Mouse (Mus musculus) left cerebral cortex, postnatal 25 days (tissue): ENCODE results near the gene Ttc7. TPM values are rescaled to one million over a fixed set of nuclear protein-coding genes. Genes with fewer than 3 reads are reported as not detected.
"Not testable (repeated sequence)": the region's sequence is repeated elsewhere in the genome, so short reads cannot be mapped to it uniquely, and the experiment has no call there.

Experiments used
- DNase-seq, 2 experiments: peaks; one replicate each; pipeline ENCODE4 v3.0.0; 2022; ENCODE audit warnings: low spot score in 2 of 2, mixed read lengths in 1 of 2
- intact Hi-C: fragments of 180-260 bp; cut with DNase I; formaldehyde crosslinking; loops from one replicate; pipeline ENCODE4 v1.15.1; 2025
- total RNA-seq, 2 experiments: library from RNA; stranded (reverse); gene quantifications; 2 replicates each; pipeline ENCODE4 v1.2.3; 2021

Gene Ttc7
- total RNA-seq, 2 experiments from 2014 or later, result 12.0 to 14.4 TPM

GRCm38 (mm10) chr17:87284482-87285040 lies 1.9 kb downstream of the Ttc7 start:
- intact Hi-C loops, result loop anchor here (10.0 kb wide), 1 partner anchor 380 kb away; no protein-coding TSS in a partner anchor
- no peak for DNase-seq

GRCm38 (mm10) chr17:87285731-87286465 lies 3.2 kb downstream of the Ttc7 start:
- intact Hi-C loops, result loop anchor here (10.0 kb wide), 1 partner anchor 379 kb away; no protein-coding TSS in a partner anchor

DNA sequence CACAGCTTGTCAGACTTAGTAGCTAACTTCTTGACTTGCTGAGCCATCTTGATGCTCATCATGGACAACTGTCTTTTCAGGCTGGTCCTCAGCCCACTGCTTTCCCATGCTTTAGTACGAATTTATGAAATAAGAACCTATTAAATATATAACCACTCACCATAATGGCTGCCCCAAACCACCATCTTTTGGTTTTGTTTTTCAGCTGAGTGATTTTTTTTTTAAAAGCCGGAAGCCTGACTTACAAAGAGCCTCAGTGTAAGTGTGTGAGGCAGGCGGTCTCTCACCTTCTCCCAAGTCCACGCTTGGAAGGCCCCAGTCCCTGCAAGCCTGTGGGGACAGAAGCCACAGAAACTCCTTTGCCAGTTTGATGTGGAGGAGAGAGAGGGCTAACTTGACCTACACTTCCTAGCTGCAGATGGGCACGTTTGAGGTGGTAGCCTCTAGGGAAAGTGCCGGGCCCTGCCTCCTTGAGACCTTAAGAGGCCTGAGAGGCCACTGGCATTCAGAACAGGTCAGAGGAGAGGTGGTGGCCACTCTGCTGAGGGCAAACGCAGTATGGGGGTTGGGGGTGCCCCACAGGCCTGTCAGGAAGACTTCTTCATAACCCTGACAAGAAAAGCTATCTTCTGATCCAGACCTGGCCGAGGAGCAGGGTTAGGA lies 3.9 kb downstream of the Ttc7 start:
- intact Hi-C loops, result loop anchor here (10.0 kb wide), 1 partner anchor 378 kb away; no protein-coding TSS in a partner anchor
- DNase-seq, result no peak

More at GRCm38 (mm10) chr17:87285731-87286465, 3.2 kb downstream of the Ttc7 start:
- no peak for DNase-seq

DNA sequence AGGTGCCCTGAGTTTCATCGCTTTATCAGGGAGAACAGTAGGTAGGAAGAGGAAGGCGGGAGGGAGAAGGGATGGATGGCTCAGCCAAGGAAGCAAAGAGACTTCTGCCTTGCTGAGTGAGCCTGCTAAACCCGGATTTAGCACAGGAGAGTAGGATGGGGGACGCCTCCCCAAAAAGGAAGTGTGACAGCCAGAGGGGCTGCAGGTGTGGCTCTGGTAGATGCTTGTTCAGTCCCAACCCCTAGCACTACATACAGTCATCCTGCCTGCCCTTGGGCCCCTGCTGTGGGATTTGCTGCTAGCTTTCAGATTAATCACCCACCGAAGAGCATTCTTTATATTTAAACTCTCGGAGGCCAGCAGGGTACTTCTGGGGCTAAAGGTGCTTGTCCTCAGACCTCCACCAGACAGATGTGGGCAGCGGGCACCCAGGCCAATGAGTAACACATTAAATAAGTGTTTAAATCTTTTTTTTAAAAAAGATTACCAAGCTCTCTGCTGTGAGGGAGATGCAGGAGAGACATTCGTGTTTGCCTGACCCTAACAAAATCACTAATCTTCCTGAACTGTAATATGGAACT lies 4.6 kb downstream of the Ttc7 start:
- intact Hi-C loops, result loop anchor here (10.0 kb wide), 1 partner anchor 378 kb away; no protein-coding TSS in a partner anchor

GRCm38 (mm10) chr17:87288131-87288530 lies 5.4 kb downstream of the Ttc7 start:
- intact Hi-C loops, result loop anchor here (10.0 kb wide), 1 partner anchor 377 kb away; no protein-coding TSS in a partner anchor
- no peak for DNase-seq

More for the DNA sequence above, 4.6 kb downstream of the Ttc7 start:
- DNase-seq, result no peak

DNA sequence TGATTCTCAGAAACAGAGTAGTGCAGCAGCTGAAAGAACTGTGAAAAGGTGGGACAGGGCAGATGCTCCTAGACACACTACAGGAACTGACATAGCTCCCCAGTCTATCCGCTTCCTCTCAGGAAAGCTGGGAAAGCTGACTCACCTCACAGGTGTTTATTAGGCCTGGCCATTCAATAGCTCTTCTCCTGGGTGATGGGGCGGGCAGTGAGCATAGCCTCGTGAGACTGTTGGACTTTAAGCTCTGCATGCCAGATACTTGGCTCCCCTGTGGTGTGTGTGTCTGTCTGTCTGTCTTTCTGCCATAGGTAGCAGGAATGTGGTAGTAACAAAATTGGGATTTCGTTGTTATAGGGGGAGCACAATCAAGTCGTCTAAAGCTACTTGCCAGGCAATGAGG lies 6.7 kb downstream of the Ttc7 start:
- no peak for DNase-seq
- intact Hi-C loops, result loop anchor here (10.0 kb wide), 1 partner anchor 375 kb away; no protein-coding TSS in a partner anchor

DNA sequence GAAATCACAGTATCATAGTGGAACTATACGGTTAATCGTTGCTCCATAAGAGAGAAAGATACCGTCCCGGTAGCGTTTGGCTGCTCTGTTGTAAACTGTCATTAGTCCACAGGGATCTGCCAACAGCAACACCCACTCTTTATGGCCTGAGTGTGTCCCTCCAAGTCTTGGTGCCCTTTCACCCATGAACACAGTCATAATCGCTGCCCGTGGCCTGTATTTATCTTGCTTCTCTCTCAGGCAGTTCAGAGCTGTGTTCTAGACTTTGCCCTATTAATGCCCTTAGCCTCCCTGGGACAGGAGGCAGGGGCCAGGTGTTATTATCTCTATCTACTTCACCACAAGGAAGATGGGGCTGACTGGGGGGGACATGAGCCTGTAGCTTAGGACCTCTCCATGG lies 8.4 kb downstream of the Ttc7 start:
- DNase-seq, result no peak
- intact Hi-C loops, result no loop called here

DNA sequence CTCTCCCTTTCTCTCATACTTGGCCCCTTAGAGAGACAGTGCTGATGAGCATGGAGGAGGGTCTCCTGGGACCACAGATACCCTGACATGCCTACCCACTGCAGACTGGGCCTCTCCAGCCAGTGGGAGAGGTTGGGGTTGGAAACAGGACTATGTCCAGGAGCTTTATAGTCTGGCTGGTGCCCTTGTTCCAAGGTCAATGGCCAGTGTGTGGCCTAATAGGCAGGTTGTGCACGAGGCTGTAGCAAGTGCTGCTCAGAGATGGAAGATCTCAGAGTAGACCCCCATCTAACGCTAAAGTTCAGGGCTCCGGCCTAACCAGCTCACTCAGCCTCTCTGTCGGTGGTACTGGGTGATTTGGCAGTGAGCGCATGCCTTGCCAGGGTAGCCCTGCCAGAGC lies 9.1 kb downstream of the Ttc7 start:
- DNase-seq, result no peak
- intact Hi-C loops, result no loop called here

- DNase-seq, result no peak
- intact Hi-C loops, result no loop called here
Observed at GRCm38 (mm10) chr17:87293125-87293524, 10.4 kb downstream of the Ttc7 start.

DNA sequence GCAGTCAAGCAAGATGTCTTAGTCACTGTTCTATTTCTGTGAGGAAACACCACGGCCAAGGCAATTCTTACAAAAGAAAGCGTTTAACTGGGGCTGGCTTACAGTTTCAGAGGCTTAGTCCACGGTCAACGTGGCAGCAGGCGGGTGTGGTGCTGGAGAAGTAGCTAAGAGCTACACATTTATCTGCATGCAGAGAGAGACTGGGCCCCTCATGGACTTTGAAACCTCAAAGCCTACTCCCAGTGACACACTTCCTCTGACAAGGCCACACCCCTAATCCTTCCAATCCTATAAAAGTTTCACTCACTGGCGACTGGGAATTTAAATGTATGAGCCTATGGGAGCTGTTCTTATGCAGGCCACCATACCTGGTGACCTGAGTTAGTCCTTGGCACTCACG lies 13.1 kb downstream of the Ttc7 start:
- no peak for DNase-seq
- intact Hi-C loops, result no loop called here

DNA sequence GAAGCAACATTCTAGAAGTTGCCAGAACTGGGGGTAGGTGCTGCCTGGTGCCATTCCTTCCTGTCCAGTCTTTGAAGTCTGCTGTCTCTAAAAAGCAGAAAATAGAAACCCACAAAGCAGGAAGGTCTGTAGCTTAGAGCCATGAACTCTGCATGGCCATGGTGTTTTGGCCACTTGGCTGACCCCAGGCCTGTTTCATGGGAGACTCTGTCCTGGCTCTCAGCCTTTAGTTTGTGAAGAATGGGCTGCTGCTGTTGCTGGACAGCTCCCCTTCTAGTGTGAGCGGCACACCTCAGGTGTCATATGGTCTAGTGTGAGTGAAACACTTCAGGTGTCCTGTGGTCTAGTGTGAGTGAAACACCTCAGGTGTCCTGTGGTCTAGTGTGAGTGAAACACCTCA lies 14.0 kb downstream of the Ttc7 start:
- DNase-seq, intact Hi-C loops: not testable (repeated sequence)

- no peak for DNase-seq
- intact Hi-C loops, result no loop called here
Observed at GRCm38 (mm10) chr17:87298944-87299343, 16.3 kb downstream of the Ttc7 start.

- intact Hi-C loops, result no loop called here
- DNase-seq, result no peak
Observed at GRCm38 (mm10) chr17:87300340-87300739, 17.7 kb downstream of the Ttc7 start.

- intact Hi-C loops, DNase-seq: not testable (repeated sequence)
Observed at GRCm38 (mm10) chr17:87301607-87302006, 18.9 kb downstream of the Ttc7 start.

GRCm38 (mm10) chr17:87302014-87302794 lies 19.5 kb downstream of the Ttc7 start:
- DNase-seq, result no peak
- intact Hi-C loops, result no loop called here

DNA sequence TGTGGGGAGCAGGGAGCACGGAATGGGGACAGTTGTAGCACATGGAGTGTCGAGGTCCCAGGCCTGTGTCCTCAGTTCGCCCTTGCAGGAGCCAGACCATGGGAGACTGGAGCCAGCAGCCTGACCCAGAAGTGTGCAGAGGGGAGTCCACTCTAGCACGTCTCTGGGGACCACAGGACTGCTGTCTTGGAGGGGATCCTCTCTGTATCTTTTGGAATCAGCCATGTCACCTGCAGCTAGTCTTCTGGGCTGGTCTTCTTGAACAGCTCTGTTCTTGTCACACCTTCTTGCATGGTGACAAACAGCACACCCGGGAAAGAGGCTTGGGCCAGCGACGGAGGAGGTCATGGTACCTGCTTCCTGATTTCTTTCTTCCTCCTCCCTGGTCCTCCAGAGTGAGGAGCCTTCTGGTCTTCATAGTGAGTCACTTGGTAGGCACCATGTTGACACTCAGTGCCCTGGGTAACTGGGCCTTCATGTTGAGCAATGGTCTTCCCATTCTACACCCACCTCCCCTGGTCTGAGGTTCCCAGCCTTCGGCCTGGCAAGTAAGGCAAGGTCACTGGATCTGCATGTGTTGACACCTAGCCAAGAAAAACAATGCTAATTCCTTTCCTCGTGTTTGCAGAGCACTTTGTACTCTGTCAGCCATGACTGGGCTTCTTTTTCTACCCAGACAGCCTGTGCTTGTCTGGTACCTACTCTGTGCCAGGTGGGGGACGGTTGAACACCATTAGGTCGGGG lies 21.6 kb downstream of the Ttc7 start:
- intact Hi-C loops, result no loop called here
- DNase-seq, result no peak

DNA sequence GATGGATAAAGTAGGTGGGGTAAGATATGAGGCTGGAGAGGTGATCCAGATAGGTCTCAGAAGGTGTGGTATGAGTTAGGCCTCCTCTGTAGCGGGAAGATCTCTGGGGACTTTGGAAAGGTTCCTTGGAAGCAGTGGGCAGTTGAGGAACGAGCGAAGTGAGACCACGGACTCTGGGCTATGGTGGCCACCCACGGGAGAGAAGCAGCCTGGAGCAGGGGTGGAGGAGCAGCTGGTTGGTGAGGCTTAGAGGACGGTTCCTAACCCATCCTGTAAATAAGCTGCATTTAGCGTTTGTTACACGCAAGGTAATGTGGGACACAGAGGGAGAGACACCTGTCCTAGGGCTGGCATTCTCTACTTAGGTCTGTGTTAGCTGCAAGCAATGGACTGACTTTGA lies 22.4 kb downstream of the Ttc7 start:
- intact Hi-C loops, result no loop called here
- DNase-seq, result no peak

DNA sequence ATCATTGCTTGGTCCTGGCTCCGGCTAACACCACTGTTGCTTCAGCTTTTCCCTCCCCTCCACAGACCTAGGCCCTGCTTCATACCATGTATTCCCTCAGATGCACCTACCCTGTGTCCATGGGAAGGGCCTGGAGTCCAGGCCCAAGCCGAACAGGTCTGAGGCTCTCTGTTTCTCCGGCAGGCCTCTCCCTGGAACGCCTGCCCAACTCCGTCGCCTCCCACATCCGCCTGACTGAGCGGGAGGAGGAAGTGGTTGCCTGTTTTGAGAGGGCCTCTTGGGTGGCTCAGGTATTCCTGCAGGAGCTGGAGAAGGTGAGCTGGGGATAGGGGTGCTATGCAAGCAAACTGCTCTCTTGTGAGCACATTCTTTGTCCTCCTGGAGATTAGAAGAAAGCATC lies 24.1 kb downstream of the Ttc7 start:
- intact Hi-C loops, result no loop called here

More for the DNA sequence above, 24.1 kb downstream of the Ttc7 start:
- DNase-seq, result no peak
